Mouse (Mus musculus) neural tube, embryonic 12.5 days (tissue): ENCODE results near the gene Smco1. TPM values are rescaled to one million over a fixed set of nuclear protein-coding genes. Genes with fewer than 3 reads are reported as not detected.
"Not testable (repeated sequence)": the region's sequence is repeated elsewhere in the genome, so short reads cannot be mapped to it uniquely, and the experiment has no call there.

Source experiments
- ATAC-seq: fragments of 200-750 bp; cut with Nextera tagmentation; 2 replicates; pipeline ENCODE4 v1.8.0; 2017; ENCODE audit warnings: low read depth, mild to moderate bottlenecking, moderate TSS enrichment, moderate library complexity; ENCODE audit not compliant: low FRiP score
- H3K27ac ChIP-seq: fragments of 300-500 bp; sonication (generic); 2 replicates; pipeline ENCODE4 v1.5.1; 2016
- H3K27me3 ChIP-seq: fragments of 300-500 bp; sonication (generic); replicated peaks from 2 replicates; pipeline ENCODE4 v1.6.1; 2016; ENCODE audit warnings: mild to moderate bottlenecking
- H3K36me3 ChIP-seq: fragments of 300-500 bp; sonication (generic); 2 replicates; pipeline ENCODE4 v1.6.1; 2016; ENCODE audit warnings: mild to moderate bottlenecking
- H3K4me1 ChIP-seq: fragments of 300-500 bp; sonication (generic); 2 replicates; pipeline ENCODE4 v1.6.1; 2016
- H3K4me2 ChIP-seq: fragments of 300-500 bp; sonication (generic); replicated peaks from 2 replicates; pipeline ENCODE4 v1.6.1; 2016; ENCODE audit warnings: mild to moderate bottlenecking
- H3K4me3 ChIP-seq: fragments of 300-500 bp; sonication (generic); 2 replicates; pipeline ENCODE4 v1.5.1; 2016
- H3K9ac ChIP-seq: fragments of 300-500 bp; sonication (generic); 2 replicates; pipeline ENCODE4 v1.6.1; 2016; ENCODE audit warnings: mild to moderate bottlenecking
- H3K9me3 ChIP-seq: fragments of 300-500 bp; sonication (generic); 2 replicates; pipeline ENCODE4 v1.6.1; 2016; ENCODE audit warnings: mild to moderate bottlenecking
- WGBS: fragments of 180-500 bp; shearing (Covaris S2); methylation state at CpG from one replicate; pipeline ENCODE4 v1.1.7; 2016; 5-methylcytosine and 5-hydroxymethylcytosine counted together
- polyA plus RNA-seq: library from polyadenylated mRNA; unstranded; fragments of >200 nt; fragmentation: Nextera tagmentation; extraction: Ambion mirVana; gene quantifications from 2 replicates; pipeline ENCODE4 v1.2.1, GENCODE M21; 2016

Smco1 gene
- polyA plus RNA-seq, 1 experiment from 2014 or later: not detected

DNA sequence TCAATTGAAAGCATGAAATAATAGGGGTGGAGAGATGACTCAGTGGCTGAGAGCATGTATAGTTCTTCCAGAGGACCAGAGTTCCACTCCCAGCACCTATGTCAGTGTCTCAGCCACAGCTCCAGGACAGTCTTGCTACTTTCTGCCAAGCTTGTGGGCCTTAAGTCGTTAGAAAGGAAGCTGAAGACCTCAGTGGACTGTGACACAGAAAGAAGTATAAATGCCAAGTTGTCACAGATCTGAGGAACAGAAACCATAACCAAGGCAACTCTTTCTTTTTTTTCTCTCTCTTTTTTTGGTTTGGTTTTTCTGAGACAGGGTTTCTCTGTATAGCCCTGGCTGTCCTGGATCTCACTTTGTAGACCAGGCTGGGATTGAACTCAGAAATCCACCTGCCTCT lies 4.6 kb downstream of the Smco1 start:
- WGBS: 89% methylated on average over 1 of the region's 1 CpGs
- H3K4me2 ChIP-seq: no peak overlapping the region

DNA sequence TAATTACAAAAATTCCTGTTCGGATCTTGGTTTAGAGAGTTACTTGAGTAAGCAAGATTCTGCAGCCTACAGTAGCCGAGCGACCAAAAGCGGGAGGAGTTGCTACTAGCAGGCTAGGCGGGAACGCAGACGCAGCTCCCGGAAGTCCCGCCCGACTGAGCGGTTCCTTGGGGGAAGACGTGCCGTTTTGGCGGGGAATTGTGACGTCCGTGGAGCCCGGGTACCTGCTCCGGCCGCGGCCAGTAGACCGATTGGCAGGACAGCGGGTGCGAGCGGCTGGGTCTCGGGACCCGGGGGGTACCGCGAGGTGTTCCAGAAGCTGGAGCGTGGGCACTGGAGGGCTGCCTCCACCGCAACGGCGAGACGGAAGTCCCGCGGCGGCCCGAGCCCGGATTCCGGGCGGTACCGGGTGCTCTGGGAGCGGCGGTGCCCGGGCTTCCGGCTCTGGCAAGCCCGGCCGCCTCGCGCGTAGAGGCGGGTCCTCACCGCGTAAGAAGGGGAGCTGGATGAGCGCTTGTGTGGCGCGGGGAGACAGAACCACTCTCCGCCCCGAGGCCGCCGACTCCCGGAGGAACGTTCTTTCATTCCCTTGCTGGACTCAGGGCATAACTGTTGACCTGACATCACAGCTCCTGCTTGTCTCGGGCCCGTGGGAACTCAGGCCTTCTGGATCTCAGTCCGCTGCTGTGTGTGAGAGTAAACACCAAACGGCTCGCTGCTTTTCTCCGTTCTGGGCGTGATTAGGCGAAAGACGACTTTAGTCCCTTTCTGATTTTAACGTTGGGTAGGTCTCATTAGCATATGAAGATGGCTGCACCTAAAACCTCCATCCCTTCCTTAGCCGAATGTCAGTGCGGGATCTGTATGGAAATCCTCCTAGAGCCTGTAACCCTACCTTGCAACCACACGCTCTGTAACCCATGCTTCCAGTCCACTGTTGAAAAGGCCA lies 6.3 kb downstream of the Smco1 start, which contains the start of gene Rnf168:
TSS of gene Rnf168 (plus strand) at position 152 of the 949 bp plus-strand sequence.
- Histone ChIP-seq H3K36me3 (peaks cover 14% of the 10 kb centered on the region; the same call in 1 of the 2 replicates), H3K4me3 (peak within 1 kb of the TSS; percentile 91), H3K4me1 (peaks cover 20% of the 10 kb centered on the region), H3K27ac (peak within 1 kb of the TSS; percentile 85), H3K9me3 (no peaks in the 10 kb centered on the region), H3K27me3 (no peaks in the 10 kb centered on the region), H3K9ac (peak within 1 kb of the TSS; percentile 88), H3K4me2 (peak within 1 kb of the TSS; percentile 76)
- under 1% methylated on average over 75 of the region's 75 CpGs for WGBS
- ATAC-seq: peak; percentile 93

More for the DNA sequence above, 4.6 kb downstream of the Smco1 start:
- Histone ChIP-seq H3K9ac (no peak overlapping the region), H3K4me3 (no peak overlapping the region), H3K4me1 (peaks cover 20% of the 10 kb centered on the region), H3K27ac (no peak overlapping the region), H3K36me3 (peaks cover 6% of the 10 kb centered on the region; the same call in 1 of the 2 replicates), H3K27me3 (no peaks in the 10 kb centered on the region), H3K9me3 (no peaks in the 10 kb centered on the region)
- ATAC-seq: no peak

DNA sequence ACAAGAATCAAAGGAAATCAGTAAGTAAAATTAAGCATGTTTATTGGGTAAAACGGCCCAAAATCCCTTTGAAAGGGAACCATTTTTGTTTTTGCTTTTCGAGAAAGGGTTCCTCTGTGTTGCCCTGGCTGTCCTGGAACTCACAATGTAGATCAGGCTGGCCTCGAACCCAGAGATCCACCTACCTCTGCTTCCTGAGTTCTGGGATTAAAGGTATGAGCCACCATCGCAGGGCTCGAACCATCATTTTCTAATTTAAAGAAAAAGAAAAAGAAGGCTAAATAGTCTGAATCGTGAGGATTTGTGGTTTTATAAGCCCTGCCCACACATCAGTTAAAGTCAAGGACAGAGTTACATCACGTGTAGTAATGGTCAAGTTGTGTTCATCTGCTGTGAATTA lies 7.1 kb downstream of the Smco1 start:
- H3K9ac ChIP-seq: peak overlapping the region; percentile 88
- H3K4me1 ChIP-seq: peaks cover 20% of the 10 kb centered on the region
- ATAC-seq: no peak
- WGBS: 62% methylated on average over 7 of the region's 7 CpGs
- H3K4me3 ChIP-seq: peak overlapping the region; percentile 91
- no peak overlapping the region for H3K27ac ChIP-seq
- peaks cover 22% of the 10 kb centered on the region for H3K36me3 ChIP-seq
- H3K9me3 ChIP-seq: no peaks in the 10 kb centered on the region
- no peaks in the 10 kb centered on the region for H3K27me3 ChIP-seq
- peak overlapping the region; percentile 76 for H3K4me2 ChIP-seq

GRCm38 (mm10) chr16:32280211-32280610 lies 8.9 kb downstream of the Smco1 start:
- Histone ChIP-seq H3K9me3 (no peaks in the 10 kb centered on the region), H3K27me3 (no peaks in the 10 kb centered on the region), H3K9ac (no peak overlapping the region), H3K4me2 (peak overlapping the region; percentile 76), H3K27ac (no peak overlapping the region), H3K36me3 (peaks cover 40% of the 10 kb centered on the region), H3K4me3 (peak overlapping the region; percentile 5; the same call in 1 of the 2 replicates), H3K4me1 (peaks cover 20% of the 10 kb centered on the region)
- WGBS: 94% methylated on average over 8 of the region's 8 CpGs
- no peak for ATAC-seq

DNA sequence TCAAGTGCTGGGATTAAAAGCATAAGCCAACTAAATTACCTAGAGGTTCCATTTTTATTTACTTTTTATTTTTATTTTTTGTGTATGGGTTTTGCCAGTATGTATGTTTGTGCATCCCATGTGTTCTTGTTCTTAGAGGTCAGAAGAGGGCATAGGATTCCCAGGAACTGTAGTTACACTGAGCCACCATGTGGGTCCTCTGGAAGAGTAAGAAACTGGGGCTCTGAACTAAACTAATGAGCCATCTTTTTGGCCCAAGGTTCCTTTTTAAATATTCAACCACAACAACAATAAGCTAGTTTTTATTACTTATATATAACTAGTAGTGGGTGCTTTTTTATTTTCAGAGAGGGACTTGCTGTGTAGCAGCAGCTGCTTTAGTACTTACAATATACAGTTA lies 11.3 kb downstream of the Smco1 start:
- H3K4me2 ChIP-seq: no peak overlapping the region
- no peak for ATAC-seq
- H3K4me3 ChIP-seq: no peak overlapping the region
- no peaks in the 10 kb centered on the region for H3K27me3 ChIP-seq
- H3K9ac ChIP-seq: no peak overlapping the region
- H3K9me3 ChIP-seq: no peaks in the 10 kb centered on the region
- peaks cover 20% of the 10 kb centered on the region for H3K4me1 ChIP-seq
- peaks cover 59% of the 10 kb centered on the region for H3K36me3 ChIP-seq
- no peak overlapping the region for H3K27ac ChIP-seq

DNA sequence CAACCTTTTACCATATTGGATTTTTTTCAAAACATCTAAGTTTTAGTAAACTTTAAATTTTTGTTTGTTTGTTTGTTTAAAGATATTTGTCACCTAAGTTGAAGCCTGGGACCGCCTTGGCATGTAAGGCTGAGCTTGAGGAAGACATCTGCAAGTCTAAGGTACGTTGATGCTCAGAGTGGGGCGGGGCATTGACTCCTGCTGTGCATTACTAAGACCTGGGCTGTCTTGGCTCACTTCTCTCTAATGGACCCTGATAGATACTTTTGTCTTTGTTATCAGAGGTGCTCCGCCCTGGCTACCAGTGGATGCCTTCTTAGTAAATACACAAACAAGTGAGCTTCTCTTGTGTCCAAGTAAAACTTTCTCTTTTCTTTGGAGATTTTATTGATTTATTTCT lies 20.6 kb downstream of the Smco1 start:
- Histone ChIP-seq H3K36me3 (peaks cover 41% of the 10 kb centered on the region), H3K4me1 (no peaks in the 10 kb centered on the region), H3K4me2 (no peak overlapping the region), H3K4me3 (no peak overlapping the region), H3K27ac (no peak overlapping the region), H3K9ac (no peak overlapping the region), H3K9me3 (no peaks in the 10 kb centered on the region), H3K27me3 (no peaks in the 10 kb centered on the region)
- 90% methylated on average over 4 of the region's 4 CpGs for WGBS
- no peak for ATAC-seq

DNA sequence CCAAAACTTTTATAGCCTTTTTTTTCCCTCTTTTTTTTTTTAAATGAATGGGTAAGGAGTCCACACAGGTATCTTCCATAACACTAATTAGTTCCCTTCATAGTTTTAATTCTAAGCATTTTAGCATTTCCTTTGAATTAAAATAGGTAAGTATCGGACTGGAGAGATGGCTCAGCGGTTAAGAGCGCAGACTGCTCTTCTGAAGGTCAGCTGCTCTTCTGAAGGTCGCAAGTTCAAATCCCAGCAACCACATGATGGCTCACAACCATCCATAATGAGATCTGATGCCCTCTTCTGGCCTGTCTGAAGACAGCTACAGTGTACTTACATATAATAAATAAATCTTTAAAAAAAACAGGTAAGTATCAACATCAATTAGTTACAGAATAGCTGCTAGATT lies 28.3 kb downstream of the Smco1 start:
- not testable (repeated sequence) for H3K9me3 ChIP-seq, ATAC-seq, H3K4me3 ChIP-seq, H3K4me1 ChIP-seq, H3K9ac ChIP-seq, H3K27ac ChIP-seq, H3K4me2 ChIP-seq, H3K27me3 ChIP-seq
- WGBS: 98% methylated on average over 4 of the region's 4 CpGs
- peaks cover 43% of the 10 kb centered on the region for H3K36me3 ChIP-seq

DNA sequence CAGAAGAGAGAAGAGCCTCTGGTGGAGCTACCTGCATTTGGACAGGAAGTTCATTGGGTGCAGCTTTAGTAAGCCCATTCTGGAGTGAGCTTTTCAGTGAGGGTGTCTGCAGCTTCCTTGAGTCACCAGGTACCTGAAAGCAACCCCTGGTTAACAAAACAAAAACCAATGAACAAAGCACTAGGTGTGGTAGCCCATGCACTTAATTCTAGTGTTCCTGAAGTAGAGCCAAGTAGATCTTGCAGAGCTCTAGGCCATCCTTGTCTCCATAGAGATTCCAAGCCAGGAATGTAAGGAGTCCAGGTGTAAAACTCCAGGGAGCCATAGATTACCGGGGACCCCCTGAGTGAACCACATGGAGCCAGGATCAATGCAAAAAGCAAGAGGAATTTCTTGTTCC lies 31.8 kb downstream of the Smco1 start:
- ATAC-seq: no peak
- H3K9me3 ChIP-seq: no peaks in the 10 kb centered on the region
- WGBS: 26% methylated on average over 1 of the region's 1 CpGs

DNA sequence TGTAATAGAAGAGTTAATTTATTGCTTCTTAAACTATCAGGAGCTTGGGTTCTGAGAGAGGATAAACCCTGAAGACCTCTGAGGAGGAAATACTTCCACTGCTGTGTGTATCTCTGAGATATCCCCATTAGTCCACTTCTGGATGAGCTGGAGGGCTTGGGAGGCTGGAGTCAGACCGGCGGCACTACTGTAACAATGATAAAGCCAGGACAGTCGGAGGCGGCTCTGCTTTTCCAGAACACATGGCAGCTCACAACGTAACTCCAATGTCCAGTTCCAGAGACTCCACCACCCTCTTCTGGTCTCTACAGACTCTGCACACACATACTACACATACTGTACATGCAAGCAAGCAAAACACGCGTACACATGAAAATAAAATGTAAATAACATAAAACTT lies 32.6 kb downstream of the Smco1 start:
- H3K4me2 ChIP-seq: no peak overlapping the region
- H3K4me1 ChIP-seq: no peaks in the 10 kb centered on the region
- H3K9me3 ChIP-seq: no peaks in the 10 kb centered on the region
- H3K9ac ChIP-seq: no peak overlapping the region
- no peak overlapping the region for H3K4me3 ChIP-seq
- H3K36me3 ChIP-seq: peaks cover 17% of the 10 kb centered on the region; the same call in 1 of the 2 replicates
- 94% methylated on average over 7 of the region's 7 CpGs for WGBS
- no peaks in the 10 kb centered on the region for H3K27me3 ChIP-seq
- no peak for ATAC-seq
- no peak overlapping the region for H3K27ac ChIP-seq

More for the DNA sequence above, 31.8 kb downstream of the Smco1 start:
- Histone ChIP-seq H3K27me3 (no peaks in the 10 kb centered on the region), H3K4me2 (no peak overlapping the region), H3K36me3 (peaks cover 25% of the 10 kb centered on the region; the same call in 1 of the 2 replicates), H3K27ac (no peak overlapping the region), H3K4me1 (no peaks in the 10 kb centered on the region), H3K4me3 (no peak overlapping the region), H3K9ac (no peak overlapping the region)

- no peaks in the 10 kb centered on the region for H3K9me3 ChIP-seq
- no peak overlapping the region for H3K9ac ChIP-seq
- H3K27me3 ChIP-seq: no peaks in the 10 kb centered on the region
- H3K4me2 ChIP-seq: no peak overlapping the region
- no peak for ATAC-seq
- 84% methylated on average over 4 of the region's 4 CpGs for WGBS
- H3K4me3 ChIP-seq: no peak overlapping the region
- no peaks in the 10 kb centered on the region for H3K36me3 ChIP-seq
- no peaks in the 10 kb centered on the region; the same call in 1 of the 2 replicates for H3K4me1 ChIP-seq
- no peak overlapping the region for H3K27ac ChIP-seq
These were observed 40.7 kb downstream of the Smco1 start for GRCm38 (mm10) chr16:32311970-32312369.

DNA sequence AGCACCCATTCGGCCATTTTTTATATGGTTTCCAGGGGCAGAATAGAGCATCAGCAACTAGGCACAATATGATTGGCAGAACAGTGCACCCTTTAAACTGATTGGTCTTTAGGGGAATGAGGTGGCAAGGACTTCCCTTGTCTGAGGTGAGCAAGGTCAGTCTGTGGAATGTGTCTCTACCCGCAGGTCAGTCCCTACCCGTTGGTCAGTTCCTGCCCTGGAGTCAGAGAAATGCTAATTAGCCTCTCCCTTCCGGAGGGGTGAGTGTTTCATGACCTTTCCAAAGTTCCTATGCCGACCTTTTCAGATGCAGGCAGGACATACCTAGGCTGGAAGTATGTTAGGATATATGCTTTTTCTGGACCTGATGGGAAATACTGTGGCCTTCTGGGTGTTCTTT lies 41.1 kb downstream of the Smco1 start:
- no peak overlapping the region for H3K4me2 ChIP-seq
- 64% methylated on average over 5 of the region's 5 CpGs for WGBS
- no peak overlapping the region for H3K27ac ChIP-seq
- H3K9ac ChIP-seq: no peak overlapping the region
- no peaks in the 10 kb centered on the region for H3K9me3 ChIP-seq
- H3K36me3 ChIP-seq: no peaks in the 10 kb centered on the region
- no peaks in the 10 kb centered on the region; the same call in 1 of the 2 replicates for H3K4me1 ChIP-seq
- no peak for ATAC-seq
- H3K27me3 ChIP-seq: no peaks in the 10 kb centered on the region
- H3K4me3 ChIP-seq: no peak overlapping the region

DNA sequence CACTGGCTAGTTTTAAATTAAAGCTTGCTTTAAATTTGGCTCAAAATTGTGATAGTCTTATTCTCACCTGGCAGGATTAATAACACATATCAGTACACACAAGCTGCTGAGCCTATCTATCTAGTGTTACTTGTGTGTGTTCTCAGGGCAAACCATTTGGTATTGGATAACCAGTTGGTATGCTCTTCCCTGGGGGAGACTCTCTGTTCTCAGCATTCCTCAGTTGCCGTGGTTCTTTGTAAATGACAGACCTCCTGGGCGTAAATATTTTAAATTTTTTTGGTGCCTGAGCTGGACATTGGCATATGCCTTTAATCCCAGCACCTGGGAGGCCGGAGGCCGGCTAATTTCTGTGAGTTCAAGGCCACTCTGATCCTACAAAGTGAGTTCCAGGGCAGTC lies 41.6 kb downstream of the Smco1 start:
- Histone ChIP-seq H3K9me3 (no peaks in the 10 kb centered on the region), H3K36me3 (no peaks in the 10 kb centered on the region), H3K4me2 (no peak overlapping the region), H3K4me1 (no peaks in the 10 kb centered on the region; the same call in 1 of the 2 replicates), H3K27me3 (no peaks in the 10 kb centered on the region), H3K27ac (no peak overlapping the region), H3K9ac (no peak overlapping the region), H3K4me3 (no peak overlapping the region)
- ATAC-seq: no peak
- WGBS: 78% methylated on average over 4 of the region's 4 CpGs
